Mouse (Mus musculus): ENCODE data around the gene Bcdin3d.
A peak's percentile ranks its signal among the peaks of the same experiment; 100 is the strongest.
"Not testable (repeated sequence)": the region's sequence is repeated elsewhere in the genome, so short reads cannot be mapped to it uniquely, and the experiment has no call there.

Gene Bcdin3d

DNA sequence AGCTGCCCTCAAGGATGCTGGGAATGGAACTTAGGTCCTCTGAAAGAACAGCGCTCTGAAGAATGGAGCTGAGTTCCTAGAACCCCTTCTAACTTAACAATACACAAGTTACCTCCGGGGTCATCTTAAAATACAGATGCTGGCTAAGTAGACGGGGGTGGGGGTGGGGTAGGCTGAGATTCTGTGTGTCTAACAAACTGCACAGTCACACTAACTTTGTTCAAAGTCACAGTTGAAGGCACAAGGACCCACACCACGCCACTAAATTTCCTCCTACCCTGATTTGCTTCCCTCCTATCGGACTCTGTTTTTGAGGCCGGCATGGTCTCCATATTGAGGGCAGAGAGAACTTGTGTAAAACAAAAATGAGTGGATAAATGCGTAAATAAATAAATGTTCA lies 1.6 kb downstream of the Bcdin3d start:
- no peak for DNase-seq (ENCODE audit: low spot score in 2 of 2)

GRCm38 (mm10) chr15:99471677-99472063 lies 2.9 kb downstream of the Bcdin3d start:
- DNase-seq (ENCODE audit: low spot score in 2 of 2), result no peak

DNA sequence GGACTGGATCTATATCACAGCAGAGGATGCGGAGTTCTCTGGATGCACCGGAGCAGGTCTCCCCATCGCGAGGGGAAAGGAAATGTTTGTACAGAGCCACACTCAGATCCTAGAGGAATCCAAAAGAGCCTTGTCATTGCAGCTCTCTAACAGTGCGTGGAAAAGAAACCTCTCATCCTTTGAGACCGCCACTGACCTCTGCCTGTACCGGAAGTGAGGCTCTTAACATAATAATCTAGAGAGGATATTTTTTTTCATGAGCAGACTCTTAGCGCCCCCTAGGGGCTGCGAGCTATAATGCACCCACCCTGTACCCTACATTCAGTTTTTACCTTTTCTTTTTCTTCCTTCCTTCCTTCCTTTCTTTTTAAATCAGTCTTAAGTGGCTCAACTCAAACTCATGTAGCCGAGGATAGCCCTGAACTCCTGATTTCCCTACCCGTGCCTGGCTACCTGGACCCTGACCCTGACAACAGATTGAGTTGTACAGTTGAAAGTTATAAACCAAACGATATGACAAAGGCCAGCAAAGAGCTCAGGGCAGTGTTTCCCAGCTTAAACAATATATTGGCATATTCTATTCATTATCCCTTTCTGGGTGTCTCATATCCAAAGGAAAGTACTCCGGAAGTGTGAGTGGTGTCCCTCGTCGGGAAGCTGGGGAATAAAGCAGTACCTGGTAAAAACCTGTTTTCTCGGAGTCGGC lies 3.4 kb downstream of the Bcdin3d start:
- peak in 1 of 2 experiments; percentile 51 for DNase-seq (ENCODE audit: low spot score in 2 of 2)

GRCm38 (mm10) chr15:99470224-99470761 lies 4.2 kb downstream of the Bcdin3d start:
- no peak for DNase-seq (ENCODE audit: low spot score in 2 of 2)

- no peak for DNase-seq (ENCODE audit: low spot score in 2 of 2)
Measured at GRCm38 (mm10) chr15:99469736-99470135, 4.8 kb downstream of the Bcdin3d start.

- peak; percentile 67 to 82 for DNase-seq (ENCODE audit: low spot score in 2 of 2)
Measured at GRCm38 (mm10) chr15:99469067-99469466, 5.5 kb downstream of the Bcdin3d start.

- DNase-seq (ENCODE audit: low spot score in 2 of 2), result no peak
Measured at GRCm38 (mm10) chr15:99463194-99463593, 11.3 kb downstream of the Bcdin3d start.

DNA sequence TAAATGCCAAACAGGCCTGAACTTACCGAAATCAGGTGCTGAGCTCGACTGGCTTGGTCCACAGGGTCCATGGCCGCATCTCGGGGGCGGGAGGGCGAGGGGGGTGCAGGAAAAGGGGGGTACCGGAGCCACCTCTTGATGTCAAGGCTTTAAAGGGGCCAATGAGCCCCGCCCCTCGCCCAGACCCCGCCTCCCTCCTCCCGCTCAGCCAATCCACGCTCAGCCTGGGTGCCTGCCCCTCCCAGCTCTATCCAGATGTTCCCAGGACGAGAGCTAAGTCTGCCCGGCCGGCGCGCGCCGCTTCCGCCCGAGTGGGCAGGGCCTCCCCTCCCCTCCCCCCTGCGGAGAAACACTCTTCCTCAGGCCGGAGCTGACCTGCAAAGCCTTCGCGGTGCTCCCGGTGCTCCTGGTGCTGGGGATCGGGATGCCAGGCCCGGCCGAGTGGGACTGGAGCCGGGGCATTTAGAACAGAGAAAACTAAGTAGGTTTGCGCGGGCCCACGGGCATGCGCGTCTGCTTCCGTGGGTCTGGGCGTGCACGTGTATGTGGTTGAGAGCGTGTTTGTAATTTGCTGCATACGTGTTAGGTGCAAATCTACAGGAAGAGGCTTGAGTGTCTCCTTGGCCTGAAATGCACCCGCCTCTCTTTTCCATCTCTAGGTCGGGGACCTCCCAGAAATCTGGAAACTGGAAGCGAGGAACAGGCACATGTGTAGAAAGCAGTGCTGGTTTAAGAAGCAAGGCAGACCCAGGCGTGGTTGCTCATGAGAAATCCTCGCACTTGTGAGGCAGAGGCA lies 16.7 kb downstream of the Bcdin3d start, which contains the start of gene Nckap5l:
Nckap5l (minus strand) TSS at position 143 of the 796 bp plus-strand sequence.
- peak; percentile 92 to 95 for DNase-seq (ENCODE audit: low spot score in 2 of 2)

DNA sequence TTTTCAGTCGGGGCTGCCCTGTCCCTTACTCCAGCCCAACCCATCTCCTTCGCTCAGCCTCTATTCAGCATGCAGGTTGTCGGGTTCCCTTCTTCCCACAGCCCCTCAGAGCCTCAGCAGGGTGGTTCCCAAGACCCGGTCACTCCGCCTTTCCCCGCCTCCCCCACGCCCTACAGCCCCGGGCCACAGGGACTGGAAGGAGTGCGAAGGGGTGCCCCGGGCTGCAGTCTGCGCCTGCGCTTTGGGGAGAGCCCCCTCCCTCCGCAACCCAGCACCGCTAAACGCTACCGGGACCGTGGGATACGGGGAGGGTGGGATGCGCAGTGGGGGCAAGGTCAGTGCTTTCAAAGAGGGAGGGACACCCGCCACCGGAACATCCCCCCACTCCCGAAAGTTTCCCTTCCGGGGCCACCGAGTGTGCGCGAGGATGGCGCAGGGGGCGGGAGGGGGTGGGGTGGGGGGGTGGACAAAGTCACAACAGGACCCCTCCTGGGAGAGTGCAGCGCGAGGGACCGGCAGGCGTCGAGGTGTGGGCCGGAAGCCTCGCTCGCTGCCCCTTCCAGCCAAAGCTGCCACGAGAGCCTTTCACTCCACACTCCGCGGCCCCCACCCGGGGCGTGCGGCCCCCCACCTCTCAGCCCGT lies 17.4 kb downstream of the Bcdin3d start:
- DNase-seq (ENCODE audit: low spot score in 2 of 2), result peak; percentile 54 to 60

DNA sequence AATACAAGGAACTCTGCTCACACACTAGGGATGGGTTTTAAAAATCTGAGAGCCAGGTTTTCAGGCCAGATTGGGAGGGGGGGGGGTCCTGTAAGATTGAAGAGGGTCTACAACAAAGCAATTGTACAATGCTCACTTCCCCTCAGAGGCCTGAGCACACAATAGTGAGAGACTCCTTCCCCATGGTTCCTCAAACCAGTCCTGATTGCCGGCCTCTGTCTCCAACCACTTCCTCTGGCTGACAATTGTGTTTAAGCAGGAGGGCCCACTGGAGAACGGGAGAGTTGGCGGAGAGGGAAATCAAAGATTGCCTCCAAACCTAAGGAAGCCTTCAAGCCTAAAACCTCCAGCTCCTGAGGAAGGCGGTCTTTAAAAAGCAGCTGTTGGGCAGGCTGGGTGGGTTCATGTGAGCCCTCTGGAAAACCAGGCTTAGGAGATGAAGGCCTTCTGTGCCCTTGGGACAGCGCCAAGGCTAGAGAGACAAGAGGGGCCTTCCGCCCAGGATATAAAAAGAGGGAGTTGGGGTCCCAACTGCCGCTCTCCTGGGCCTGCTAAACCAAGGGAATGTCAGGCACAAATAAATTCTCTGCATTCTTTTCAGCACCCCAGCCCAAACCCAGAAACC lies 18.1 kb downstream of the Bcdin3d start:
- DNase-seq (ENCODE audit: low spot score in 2 of 2), result no peak

DNA sequence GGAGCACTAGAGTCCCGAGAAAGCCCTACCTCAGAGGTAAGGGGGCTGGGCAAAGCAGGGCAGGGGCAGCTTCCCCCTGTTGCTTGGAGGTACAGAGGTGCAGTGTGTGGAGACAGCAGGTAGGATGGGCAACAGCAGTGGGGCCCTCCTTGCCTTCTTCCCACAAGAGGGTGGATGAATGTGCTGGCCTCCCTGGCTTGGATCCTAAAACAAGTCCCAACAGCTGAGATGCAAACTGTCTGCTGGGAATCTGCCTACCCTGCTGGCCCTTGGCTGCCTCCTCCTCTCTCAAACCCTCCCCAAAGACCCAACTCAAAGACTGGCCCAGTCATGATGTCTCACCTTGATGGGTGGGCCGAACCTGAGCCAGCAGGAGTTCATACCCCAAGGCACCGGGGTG lies 19.1 kb downstream of the Bcdin3d start:
- DNase-seq (ENCODE audit: low spot score in 2 of 2), result no peak

- no peak for DNase-seq (ENCODE audit: low spot score in 2 of 2)
Measured at GRCm38 (mm10) chr15:99454585-99455279, 19.8 kb downstream of the Bcdin3d start.

DNA sequence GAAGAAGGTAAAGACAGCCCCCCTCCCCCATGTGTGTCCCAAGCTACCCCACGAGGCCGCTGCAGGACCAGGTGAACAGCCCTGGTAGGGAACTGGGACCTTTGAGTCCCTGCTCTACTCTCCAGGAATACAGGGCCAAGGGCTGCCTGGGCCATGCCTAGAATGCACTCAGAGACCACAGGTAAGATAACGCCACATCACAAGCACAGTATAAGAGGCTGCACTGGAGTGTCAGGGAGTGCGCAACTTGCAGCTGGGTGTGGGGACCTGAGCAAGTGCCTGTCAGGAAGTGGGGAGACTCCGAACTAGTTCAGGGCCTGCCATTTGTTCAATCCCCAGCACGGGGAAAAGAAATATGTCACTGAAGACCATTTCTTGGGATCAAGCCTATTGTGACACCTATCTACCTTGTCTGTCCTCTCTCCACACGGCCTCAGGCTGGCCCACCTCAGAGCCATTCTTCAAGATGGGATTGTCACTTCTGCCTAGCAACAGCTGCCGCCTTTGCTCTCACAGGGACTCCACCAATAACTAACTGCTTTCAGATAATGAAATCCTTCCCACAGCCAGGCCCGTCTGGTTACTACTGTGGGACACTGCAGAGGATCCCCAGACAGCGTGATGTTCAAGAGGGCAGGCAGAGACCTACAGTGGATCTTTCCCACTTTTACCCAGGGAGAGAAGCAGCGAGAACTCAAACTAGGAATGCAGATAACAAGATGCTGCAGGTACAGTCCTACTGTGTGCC lies 21.2 kb downstream of the Bcdin3d start:
- peak; percentile 19 to 36 for DNase-seq (ENCODE audit: low spot score in 2 of 2)

GRCm38 (mm10) chr15:99449751-99450280 lies 24.7 kb downstream of the Bcdin3d start:
- DNase-seq (ENCODE audit: low spot score in 2 of 2), result no peak

GRCm38 (mm10) chr15:99449131-99449750 lies 25.3 kb downstream of the Bcdin3d start:
- no peak for DNase-seq (ENCODE audit: low spot score in 2 of 2)

GRCm38 (mm10) chr15:99446136-99446535 lies 28.4 kb downstream of the Bcdin3d start:
- not testable (repeated sequence) for DNase-seq (ENCODE audit: low spot score in 2 of 2)

DNA sequence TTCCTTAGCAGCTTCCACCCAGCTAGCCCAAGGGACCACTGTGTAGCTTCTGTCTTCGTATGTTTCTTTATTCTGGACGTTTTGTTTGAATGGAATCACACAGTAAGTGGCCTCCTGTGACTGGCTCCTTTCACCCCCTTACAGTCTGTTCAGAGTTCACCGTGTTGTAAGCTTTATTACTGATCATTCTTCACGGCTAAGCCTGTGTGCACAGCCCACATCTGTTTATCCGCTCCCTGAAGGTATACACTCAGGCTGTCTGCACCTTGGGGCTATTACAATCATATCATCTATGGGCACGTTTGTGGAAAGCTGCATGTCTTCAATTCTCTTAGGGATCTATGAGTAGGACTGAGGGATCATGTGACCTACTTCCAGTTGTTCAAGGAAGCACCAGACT lies 29.0 kb downstream of the Bcdin3d start:
- DNase-seq (ENCODE audit: low spot score in 2 of 2), result no peak

GRCm38 (mm10) chr15:99442358-99442757 lies 32.2 kb downstream of the Bcdin3d start:
- DNase-seq (ENCODE audit: low spot score in 2 of 2), result no peak

GRCm38 (mm10) chr15:99440816-99441457 lies 33.6 kb downstream of the Bcdin3d start:
- no peak for DNase-seq (ENCODE audit: low spot score in 2 of 2)

All from thymus, postnatal 10 days (tissue).